Mouse (Mus musculus) liver, embryonic 16.5 days (tissue): Measurements from ENCODE around the gene Zfp790. TPM values are rescaled to one million over a fixed set of nuclear protein-coding genes. Genes with fewer than 3 reads are reported as not detected.
"Not testable (repeated sequence)": the region's sequence is repeated elsewhere in the genome, so short reads cannot be mapped to it uniquely, and the experiment has no call there.

Experiments
- ATAC-seq: fragments of 200-750 bp; cut with Nextera tagmentation; 2 replicates; pipeline ENCODE4 v1.8.0; 2017; ENCODE audit warnings: low read depth, mild to moderate bottlenecking, moderate number of reproducible peaks, moderate library complexity
- H3K27ac ChIP-seq: fragments of 300-500 bp; sonication (generic); 2 replicates; pipeline ENCODE4 v1.5.1; 2014; ENCODE audit warnings: mild to moderate bottlenecking, low read length
- H3K27me3 ChIP-seq: fragments of 300-500 bp; sonication (generic); 2 replicates; pipeline ENCODE4 v1.6.1; 2014; ENCODE audit warnings: low read depth, low read length, mixed read lengths; ENCODE audit not compliant: control insufficient read depth, insufficient read depth
- H3K36me3 ChIP-seq: fragments of 300-500 bp; sonication (generic); 2 replicates; pipeline ENCODE4 v1.6.1; 2014; ENCODE audit warnings: mild to moderate bottlenecking; ENCODE audit not compliant: control insufficient read depth, insufficient read depth
- H3K4me1 ChIP-seq: fragments of 300-500 bp; sonication (generic); 2 replicates; pipeline ENCODE4 v1.6.1; 2014; ENCODE audit warnings: low read depth, low read length, mixed read lengths; ENCODE audit not compliant: control insufficient read depth
- H3K4me2 ChIP-seq: fragments of 300-500 bp; sonication (generic); 2 replicates; pipeline ENCODE4 v1.6.1; 2014; ENCODE audit warnings: low read depth, low read length, mixed read lengths
- H3K4me3 ChIP-seq: fragments of 300-500 bp; sonication (generic); 2 replicates; pipeline ENCODE4 v1.5.1; 2014; ENCODE audit warnings: low read depth, mild to moderate bottlenecking, low read length
- H3K9ac ChIP-seq: fragments of 300-500 bp; sonication (generic); 2 replicates; pipeline ENCODE4 v1.6.1; 2014; ENCODE audit warnings: low read depth, low read length
- H3K9me3 ChIP-seq: fragments of 300-500 bp; sonication (generic); replicated peaks from 2 replicates; pipeline ENCODE4 v1.6.1; 2016; ENCODE audit warnings: low read length; ENCODE audit not compliant: control insufficient read depth
- WGBS: fragments of 180-500 bp; shearing (Covaris S2); extraction: QIAGEN DNeasy Blood & Tissue Kit; methylation state at CpG from one replicate; pipeline ENCODE4 v1.1.7; 2014; ENCODE audit not compliant: insufficient replicate concordance; 5-methylcytosine and 5-hydroxymethylcytosine counted together
- microRNA counts: library from miRNA; unstranded; fragments of <30 nt; microRNA quantifications from one replicate; lab custom pipeline; 2016
- microRNA-seq: library from miRNA; unstranded; fragments of <30 nt; microRNA quantifications from one replicate; pipeline ENCODE4, GENCODE M21; 2016
- polyA plus RNA-seq: library from polyadenylated mRNA; unstranded; fragments of >200 nt; fragmentation: Nextera tagmentation; extraction: Ambion mirVana; gene quantifications from 2 replicates; pipeline ENCODE4 v1.2.1, GENCODE M21; 2015

Gene Zfp790
- polyA plus RNA-seq, 1 experiment from 2014 or later = 4.1 TPM

GRCm38 (mm10) chr7:29859532-29860517 lies 43.9 kb downstream of the Zfp790 start, which contains the start of gene Zfp420:
Gene Zfp420 (plus strand): TSS chr7:29859979.
- Histone ChIP-seq H3K36me3 (no peaks in the 10 kb centered on the region), H3K9ac (peak within 1 kb of the TSS; percentile 57), H3K27me3 (no peaks in the 10 kb centered on the region), H3K27ac (no peak within 1 kb of the TSS), H3K9me3 (no peaks in the 10 kb centered on the region), H3K4me2 (peak within 1 kb of the TSS; percentile 76), H3K4me1 (peaks cover 6% of the 10 kb centered on the region; the same call in 1 of the 2 replicates), H3K4me3 (peak within 1 kb of the TSS; percentile 64)
- ATAC-seq = peak; percentile 97
- WGBS = 5% methylated on average over 32 of the region's 32 CpGs

GRCm38 (mm10) chr7:29861660-29862059 lies 45.7 kb downstream of the Zfp790 start:
- WGBS = 84% methylated on average over 7 of the region's 7 CpGs
- Histone ChIP-seq H3K9me3 (no peaks in the 10 kb centered on the region), H3K27me3 (no peaks in the 10 kb centered on the region), H3K27ac (no peak overlapping the region), H3K4me1 (peaks cover 6% of the 10 kb centered on the region; the same call in 1 of the 2 replicates), H3K9ac (no peak overlapping the region), H3K4me3 (no peak overlapping the region), H3K36me3 (no peaks in the 10 kb centered on the region), H3K4me2 (no peak overlapping the region)
- ATAC-seq = no peak

- Histone ChIP-seq H3K27ac (no peak overlapping the region), H3K27me3 (no peaks in the 10 kb centered on the region), H3K4me3 (no peak overlapping the region), H3K9ac (no peak overlapping the region), H3K36me3 (peaks cover 15% of the 10 kb centered on the region), H3K4me2 (no peak overlapping the region), H3K4me1 (no peaks in the 10 kb centered on the region), H3K9me3 (peaks cover 12% of the 10 kb centered on the region)
- no peak for ATAC-seq
- WGBS = 73% methylated on average over 10 of the region's 10 CpGs
Observed at GRCm38 (mm10) chr7:29874256-29874655, 58.3 kb downstream of the Zfp790 start.

GRCm38 (mm10) chr7:29877561-29877960 lies 61.6 kb downstream of the Zfp790 start:
- peaks cover 15% of the 10 kb centered on the region for H3K36me3 ChIP-seq
- H3K9ac ChIP-seq, H3K27me3 ChIP-seq, ATAC-seq, H3K4me2 ChIP-seq, H3K4me1 ChIP-seq, H3K4me3 ChIP-seq, H3K27ac ChIP-seq: not testable (repeated sequence)
- 78% methylated on average over 9 of the region's 9 CpGs for WGBS
- H3K9me3 ChIP-seq = peaks cover 12% of the 10 kb centered on the region

GRCm38 (mm10) chr7:29880056-29880455 lies 64.1 kb downstream of the Zfp790 start:
- Histone ChIP-seq H3K27me3 (no peaks in the 10 kb centered on the region), H3K4me1 (no peaks in the 10 kb centered on the region), H3K9ac (no peak overlapping the region), H3K4me3 (no peak overlapping the region), H3K36me3 (peaks cover 7% of the 10 kb centered on the region), H3K27ac (no peak overlapping the region), H3K9me3 (peaks cover 7% of the 10 kb centered on the region), H3K4me2 (no peak overlapping the region)
- 70% methylated on average over 7 of the region's 7 CpGs for WGBS
- no peak for ATAC-seq

MicroRNAs encoded within 50 kb of the gene (microRNA counts, 519-probe panel; counts per million panel counts)
- 2,382 counts per million, percentile 56 among the panel's probes with 10 or more counts for microRNA mmu-miR-1964 (lab: Ali Mortazavi, UCI)

Small RNA genes within 50 kb of the gene (microRNA-seq; reads per million reads assigned to microRNA genes)
- gene Mir1964 = 2.7 reads per million, percentile 6 among the genes with 10 or more reads in this experiment

Other genes starting within 250 kb of the Zfp790 start
- not detected in 2 replicates for gene Catsperg2, start 89.1 kb upstream of the Zfp790 start, polyA plus RNA-seq
- gene Zfp84, start 47.6 kb upstream of the Zfp790 start, polyA plus RNA-seq = 3.4 and 3.8 TPM in 2 replicates
- 0.72 and 0.86 TPM in 2 replicates for gene Zfp30, start 32.1 kb upstream of the Zfp790 start, polyA plus RNA-seq
- 0.68 and 0.77 TPM in 2 replicates for gene Zfp940, start 37.6 kb downstream of the Zfp790 start, polyA plus RNA-seq
- 1.0 and 1.1 TPM in 2 replicates for gene Zfp420, start 43.9 kb downstream of the Zfp790 start, polyA plus RNA-seq
- 1.7 TPM in 2 replicates for gene Zfp27, start 90.5 kb downstream of the Zfp790 start, polyA plus RNA-seq
- gene Zfp383, start 92.1 kb downstream of the Zfp790 start, polyA plus RNA-seq = 0.44 and 0.50 TPM in 2 replicates
- gene Zfp74, start 138.0 kb downstream of the Zfp790 start, polyA plus RNA-seq = 1.3 and 1.5 TPM in 2 replicates
- gene Zfp568, start 167.8 kb downstream of the Zfp790 start, polyA plus RNA-seq = 8.1 and 8.2 TPM in 2 replicates
- 0.28 and 0.34 TPM in 2 replicates for gene Zfp14, start 235.3 kb downstream of the Zfp790 start, polyA plus RNA-seq